Mouse (Mus musculus): Measurements from ENCODE around the gene Smpd4.

DNA sequence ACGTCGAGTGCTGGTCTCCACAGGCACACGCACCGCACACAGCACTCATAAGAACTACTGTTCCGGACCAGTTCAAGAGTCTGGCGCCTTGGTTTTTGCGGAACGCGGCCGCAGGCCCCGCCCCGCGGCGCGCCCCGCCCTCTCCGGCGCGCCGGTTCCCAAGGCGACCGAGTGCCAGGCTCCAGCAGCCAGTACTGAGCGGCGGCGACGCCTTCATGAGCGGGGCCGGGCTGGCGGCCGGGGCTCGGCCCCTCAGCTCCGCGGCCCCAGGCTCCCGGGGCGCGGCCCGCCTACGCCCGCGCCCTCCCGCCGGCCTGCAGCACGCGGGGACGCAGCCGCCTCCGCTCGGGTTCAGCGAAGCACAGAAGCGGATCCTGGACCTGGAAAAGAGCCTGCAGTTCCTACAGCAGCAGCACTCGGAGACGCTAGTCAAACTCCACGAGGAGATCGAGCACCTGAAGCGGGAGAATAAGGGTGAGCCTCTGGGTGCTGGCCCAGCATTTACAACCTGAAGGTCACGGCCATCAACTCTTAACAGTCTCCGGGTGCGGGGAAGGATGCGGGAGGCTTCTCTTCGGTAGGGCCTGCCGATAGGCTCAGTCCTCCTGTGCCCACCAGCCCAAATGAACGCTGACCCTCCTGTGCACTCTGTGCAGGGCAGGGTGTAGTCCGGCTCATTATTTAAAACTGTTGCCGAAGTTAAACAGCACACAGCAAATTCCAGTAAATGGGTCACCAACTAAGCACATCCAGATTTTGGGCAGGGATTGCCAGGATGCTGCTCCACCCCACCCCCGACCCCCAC, 27.4 kb downstream of the Smpd4 start, which contains the start of gene Ccdc74a:
- TF ChIP-seq CTCF (IDR thresholded peaks at IDR 0.05; ENCODE audit: low read depth) (no peak), EP300 (IDR thresholded peaks at IDR 0.05; ENCODE audit: low read depth) (no peak)
